Mouse (Mus musculus) granulocyte monocyte progenitor cell, adult 5-6 weeks (primary cell): Measurements from ENCODE around the gene Mymx. TPM values are rescaled to one million over a fixed set of nuclear protein-coding genes. Genes with fewer than 3 reads are reported as not detected.

ENCODE experiments used
- ATAC-seq: replicated peaks from 2 replicates; pipeline ENCODE4 v1.8.0; 2016; ENCODE audit warnings: mild to moderate bottlenecking, moderate TSS enrichment, inconsistent platforms; ENCODE audit not compliant: poor library complexity, severe bottlenecking
- total RNA-seq, 2 experiments: library from RNA; stranded (forward) in 1 of 2; stranded (reverse) in 1 of 2; fragments of 200-712, 200-1000 nt in 1 of 2; fragments of >200 nt in 1 of 2; fragmentation: Nextera tagmentation in 1 of 2; gene quantifications; 2 replicates each; pipeline ENCODE4 v1.2.3; 2014 to 2017

Gene Mymx
- total RNA-seq, 2 experiments from 2014 or later: not detected

DNA sequence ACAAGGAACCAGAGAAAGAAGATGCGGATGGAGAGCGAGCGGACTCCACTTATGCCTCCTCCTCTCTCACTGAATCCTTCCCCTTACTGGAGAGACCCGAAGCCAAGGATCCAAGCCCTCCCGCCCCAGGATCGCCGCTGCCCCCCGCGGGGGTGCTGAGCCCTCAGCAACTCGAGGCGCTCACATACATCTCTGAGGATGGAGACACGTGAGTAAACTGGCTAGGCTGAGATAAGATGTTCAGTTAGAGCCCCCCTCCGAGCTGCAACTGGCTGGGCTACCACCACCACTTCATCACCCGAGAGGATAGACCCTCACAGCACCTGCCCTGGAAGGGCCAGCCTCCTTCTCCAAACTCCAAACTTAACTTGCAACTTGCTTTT lies 45.8 kb downstream of the Mymx start:
- no peak for ATAC-seq

- ATAC-seq: peak; percentile 65
Observed at GRCm38 (mm10) chr17:45555452-45556106, 46.3 kb downstream of the Mymx start, which contains the start of gene Nfkbie. Nfkbie (plus strand) TSS chr17:45555703.

GRCm38 (mm10) chr17:45554420-45554819 lies 47.5 kb downstream of the Mymx start:
- ATAC-seq: peak; percentile 13

DNA sequence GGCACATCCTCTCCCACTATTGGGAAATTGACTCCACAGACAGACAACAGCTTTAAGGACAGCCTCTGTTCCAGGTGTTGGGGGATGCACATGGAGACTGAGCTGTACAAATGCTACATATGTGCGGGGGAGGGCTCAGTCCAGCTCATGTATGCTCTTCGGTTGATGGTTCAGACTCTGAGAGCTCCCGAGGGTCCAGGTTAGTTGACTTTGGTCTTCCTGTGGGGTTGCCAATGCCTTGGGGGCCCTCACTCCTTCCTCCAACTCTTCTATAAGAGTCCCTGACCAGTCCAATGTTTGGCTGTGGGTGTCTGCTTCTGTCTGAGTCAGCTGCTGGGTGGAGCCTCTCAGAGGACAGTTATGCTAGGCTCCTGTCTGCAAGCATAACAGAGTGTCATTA lies 48.8 kb downstream of the Mymx start:
- ATAC-seq: no peak

GRCm38 (mm10) chr17:45551816-45552451 lies 50.0 kb downstream of the Mymx start:
- peak; percentile 49 for ATAC-seq

GRCm38 (mm10) chr17:45551249-45551796 lies 50.6 kb downstream of the Mymx start:
- no peak for ATAC-seq

Other genes with a start within 250 kb of the Mymx start
- 61.9 and 82.9 TPM in 2 replicates for gene Cdc5l, start 168.4 kb downstream of the Mymx start, total RNA-seq (2014; fragmentation: Nextera tagmentation)
- gene Cdc5l, start 168.4 kb downstream of the Mymx start, total RNA-seq (2017): 118 and 137 TPM in 2 replicates
- gene Spats1, start 126.7 kb downstream of the Mymx start, total RNA-seq (2014; fragmentation: Nextera tagmentation): not detected in 2 replicates
- gene Spats1, start 126.7 kb downstream of the Mymx start, total RNA-seq (2017): 0.10 TPM in 1 of 2 replicates, not detected in the other
- 5.5 and 7.3 TPM in 2 replicates for gene Aars2, start 95.3 kb downstream of the Mymx start, total RNA-seq (2014; fragmentation: Nextera tagmentation)
- gene Aars2, start 95.3 kb downstream of the Mymx start, total RNA-seq (2017): 8.3 and 12.1 TPM in 2 replicates
- not detected in 2 replicates for gene Tcte1, start 78.7 kb downstream of the Mymx start, total RNA-seq (2014; fragmentation: Nextera tagmentation)
- not detected in 2 replicates for gene Tcte1, start 78.7 kb downstream of the Mymx start, total RNA-seq (2017)
- gene Tmem151b, start 52.4 kb downstream of the Mymx start, total RNA-seq (2014; fragmentation: Nextera tagmentation): not detected in 2 replicates
- not detected in 2 replicates for gene Tmem151b, start 52.4 kb downstream of the Mymx start, total RNA-seq (2017)
- 4.6 and 7.8 TPM in 2 replicates for gene Nfkbie, start 46.4 kb downstream of the Mymx start, total RNA-seq (2014; fragmentation: Nextera tagmentation)
- 4.9 and 6.0 TPM in 2 replicates for gene Nfkbie, start 46.4 kb downstream of the Mymx start, total RNA-seq (2017)
- 88.5 and 124 TPM in 2 replicates for gene Slc35b2, start 38.2 kb downstream of the Mymx start, total RNA-seq (2014; fragmentation: Nextera tagmentation)
- 39.3 and 77.1 TPM in 2 replicates for gene Slc35b2, start 38.2 kb downstream of the Mymx start, total RNA-seq (2017)
- gene Hsp90ab1, start 28.8 kb downstream of the Mymx start, total RNA-seq (2014; fragmentation: Nextera tagmentation): 1,977 and 2,073 TPM in 2 replicates
- gene Hsp90ab1, start 28.8 kb downstream of the Mymx start, total RNA-seq (2017): 2,383 and 2,522 TPM in 2 replicates
- gene Slc29a1, start 2.5 kb downstream of the Mymx start, total RNA-seq (2014; fragmentation: Nextera tagmentation): 60.7 and 107 TPM in 2 replicates
- 53.2 and 74.0 TPM in 2 replicates for gene Slc29a1, start 2.5 kb downstream of the Mymx start, total RNA-seq (2017)
- gene Capn11, start 57.2 kb upstream of the Mymx start, total RNA-seq (2014; fragmentation: Nextera tagmentation): 0.26 TPM in 1 of 2 replicates, not detected in the other
- 0.69 TPM in 1 of 2 replicates, not detected in the other for gene Capn11, start 57.2 kb upstream of the Mymx start, total RNA-seq (2017)
- gene Mrpl14, start 84.2 kb upstream of the Mymx start, total RNA-seq (2014; fragmentation: Nextera tagmentation): 81.2 and 91.4 TPM in 2 replicates
- 10.6 and 36.8 TPM in 2 replicates for gene Mrpl14, start 84.2 kb upstream of the Mymx start, total RNA-seq (2017)
- gene Tmem63b, start 84.8 kb upstream of the Mymx start, total RNA-seq (2014; fragmentation: Nextera tagmentation): 4.0 and 7.5 TPM in 2 replicates
- 3.4 and 5.6 TPM in 2 replicates for gene Tmem63b, start 84.8 kb upstream of the Mymx start, total RNA-seq (2017)
- gene 1600014C23Rik, start 131.7 kb upstream of the Mymx start, total RNA-seq (2014; fragmentation: Nextera tagmentation): not detected in 2 replicates
- gene 1600014C23Rik, start 131.7 kb upstream of the Mymx start, total RNA-seq (2017): not detected in 2 replicates